Mouse (Mus musculus) cerebellum, adult 2 months (tissue): Measurements from ENCODE around the gene Psma3.

ENCODE experiments used
- CTCF ChIP-seq: fragments of 200-500 bp; IDR thresholded peaks from 2 replicates; pipeline ENCODE4 v1.5.1; 2011; ENCODE audit warnings: low read depth, mild to moderate bottlenecking, control low read depth, low read length, moderate library complexity, borderline replicate concordance; ENCODE audit not compliant: insufficient read depth
- POLR2A ChIP-seq: fragments of 200-500 bp; IDR thresholded peaks from 2 replicates; pipeline ENCODE4 v1.6.1; 2011; ENCODE audit warnings: low read length, control low read depth, borderline replicate concordance; ENCODE audit not compliant: insufficient read depth

- TF ChIP-seq POLR2A (no peak), CTCF (no peak)
These were observed 3.9 kb downstream of the Psma3 start for GRCm38 (mm10) chr12:70978345-70978744.
